Mouse (Mus musculus) heart, adult 2 months (tissue): ENCODE measurements around the gene Tspan2.

ENCODE experiments used
- CTCF ChIP-seq: fragments of 200-600 bp; IDR thresholded peaks from 2 replicates; pipeline ENCODE4 v1.8.1; 2022; ENCODE audit warnings: antibody characterized with exemption, mild to moderate bottlenecking, moderate library complexity
- EP300 ChIP-seq: fragments of 200-500 bp; IDR thresholded peaks from 2 replicates; pipeline ENCODE4 v1.6.1; 2011; ENCODE audit warnings: low read depth, low read length, control low read depth; ENCODE audit not compliant: insufficient read depth
- POLR2A ChIP-seq: fragments of 200-500 bp; IDR thresholded peaks from 2 replicates; pipeline ENCODE4 v1.6.1; 2011; ENCODE audit warnings: mild to moderate bottlenecking, low read depth, low read length, control low read depth; ENCODE audit not compliant: insufficient read depth

- no peak for TF ChIP-seq EP300
- no peak for TF ChIP-seq CTCF
- no peak for TF ChIP-seq POLR2A
Measured at GRCm38 (mm10) chr3:102848661-102849060, 114.3 kb downstream of the Tspan2 start.
